Mouse (Mus musculus) ES-E14 (cell line): ENCODE measurements at regions not wholly inside any gene's neighbourhood (a gene's known extent, or its start where the extent isn't known, plus 50 kb on each side); places are given as distances from the start of the nearest gene placed in this dataset.

Source experiments
- DNase-seq: peaks from one replicate; pipeline ENCODE4 v3.0.0-alpha.2; 2013; ENCODE audit warnings: low read depth, low spot score
- H3K27ac ChIP-seq: 2 replicates; pipeline ENCODE4 v1.5.1; 2012; ENCODE audit warnings: low read depth, mild to moderate bottlenecking, low read length, moderate library complexity, mixed read lengths; ENCODE audit not compliant: poor library complexity, insufficient read depth, severe bottlenecking
- H3K36me3 ChIP-seq: 2 replicates; pipeline ENCODE4 v1.6.1; 2012; ENCODE audit warnings: mild to moderate bottlenecking, low read length, moderate library complexity, mixed read lengths; ENCODE audit not compliant: control insufficient read depth, poor library complexity, insufficient read depth, severe bottlenecking
- H3K4me1 ChIP-seq, 2 experiments: fragments of 150-350 bp in 1 of 2; sonication (generic) in 1 of 2; 2 replicates each; pipeline ENCODE4 v1.6.1; 2012; ENCODE audit warnings: low read length in 2 of 2, mild to moderate bottlenecking in 1 of 2, mixed read lengths in 1 of 2; ENCODE audit not compliant: control insufficient read depth in 2 of 2, insufficient read depth in 2 of 2, poor library complexity in 1 of 2
- H3K4me3 ChIP-seq, 2 experiments: fragments of 150-350 bp in 1 of 2; sonication (generic) in 1 of 2; 2 replicates each; pipeline ENCODE4 v1.5.1; 2012; ENCODE audit warnings: low read length in 2 of 2, low read depth in 1 of 2, mild to moderate bottlenecking in 1 of 2, mixed read lengths in 1 of 2; ENCODE audit not compliant: insufficient read depth in 1 of 2, poor library complexity in 1 of 2, severe bottlenecking in 1 of 2
- H3K9ac ChIP-seq: 2 replicates; pipeline ENCODE4 v1.6.1; 2012; ENCODE audit warnings: low read depth, mild to moderate bottlenecking, low read length, mixed read lengths; ENCODE audit not compliant: poor library complexity, insufficient read depth, severe bottlenecking
- H3K9me3 ChIP-seq: fragments of 150-350 bp; sonication (generic); 2 replicates; pipeline ENCODE4 v1.6.1; 2012; ENCODE audit warnings: low read depth, mild to moderate bottlenecking, low read length; ENCODE audit not compliant: control insufficient read depth, insufficient read depth
- CHD2 ChIP-seq: IDR thresholded peaks from 2 replicates; pipeline ENCODE4 v1.6.1; 2014; ENCODE audit warnings: mild to moderate bottlenecking, low read depth, low read length, inconsistent platforms
- HCFC1 ChIP-seq: IDR thresholded peaks from 2 replicates; pipeline ENCODE4 v1.6.1; 2012; ENCODE audit warnings: low read length, inconsistent platforms, borderline replicate concordance; ENCODE audit not compliant: insufficient read depth
- MAFK ChIP-seq: IDR thresholded peaks from 2 replicates; pipeline ENCODE4 v1.6.1; 2014; ENCODE audit warnings: mild to moderate bottlenecking, low read depth, low read length, inconsistent platforms; ENCODE audit not compliant: insufficient read depth
- ZC3H11A ChIP-seq: IDR thresholded peaks from 2 replicates; pipeline ENCODE4 v1.6.1; 2012; ENCODE audit warnings: low read depth, mild to moderate bottlenecking, inconsistent platforms, low read length, borderline replicate concordance
- ZNF384 ChIP-seq: IDR thresholded peaks from 2 replicates; pipeline ENCODE4 v1.6.1; 2012; ENCODE audit warnings: low read depth, low read length, inconsistent platforms
- in situ Hi-C, 2 experiments: fragments of 600-800 bp; cut with MboI; formaldehyde crosslinking; loops; one replicate each; pipeline ENCODE4 v1.15.1; 2025; ENCODE audit warnings: low sequenced_read_pairs in 2 of 2, inconsistent platforms in 1 of 2; ENCODE audit not compliant: unreplicated experiment in 2 of 2

DNA sequence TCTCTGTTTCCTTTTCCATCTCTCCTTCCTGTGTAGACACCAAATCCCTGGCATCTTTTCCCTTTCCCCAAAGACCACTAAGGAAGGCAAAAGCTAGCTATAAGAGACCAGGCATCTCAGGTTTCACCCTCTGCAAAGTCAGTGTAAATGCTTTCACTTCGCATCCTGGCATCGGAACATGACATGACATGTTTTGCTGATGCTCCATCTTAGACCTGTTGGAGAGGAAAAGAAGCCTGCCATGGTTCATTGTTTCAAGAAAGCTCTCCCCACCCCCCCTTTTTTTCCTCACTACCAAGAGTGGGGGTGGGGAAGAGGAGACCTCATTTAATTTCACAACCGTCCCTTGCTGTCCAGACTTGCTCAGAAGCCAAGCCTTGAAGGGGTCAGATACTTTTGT lies 156.4 kb upstream of the Camk1g start:
- Histone ChIP-seq H3K9me3 (no peaks in the 10 kb centered on the region), H3K36me3 (no peaks in the 10 kb centered on the region), H3K9ac (no peak overlapping the region), H3K4me1 (no peaks in the 10 kb centered on the region), H3K27ac (no peak overlapping the region), H3K4me3 (no peak overlapping the region)
- no peak for DNase-seq
- in situ Hi-C loops: no loop called here
- TF ChIP-seq ZNF384 (no peak), ZC3H11A (no peak), MAFK (no peak), CHD2 (no peak), HCFC1 (no peak)

DNA sequence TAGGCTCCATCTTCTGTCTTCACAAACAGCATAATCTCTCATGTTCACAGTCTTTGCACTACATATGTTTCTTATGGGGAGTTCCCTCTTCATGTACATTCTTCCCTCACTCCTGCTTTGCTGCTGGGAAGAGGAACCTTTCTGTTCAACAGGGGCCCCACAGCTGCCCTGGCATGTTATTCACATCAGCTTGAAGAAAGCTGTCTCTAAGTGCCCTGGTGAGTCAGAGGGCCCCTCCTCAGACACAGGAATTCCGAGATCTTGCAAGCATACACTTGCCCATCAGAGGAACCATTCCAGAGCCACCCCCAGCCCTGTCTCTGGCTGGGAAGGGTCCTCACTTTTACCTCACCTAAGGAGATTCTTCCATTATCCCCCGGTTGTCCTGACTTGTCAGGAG lies 151.9 kb upstream of the Camk1g start:
- TF ChIP-seq HCFC1 (no peak), ZNF384 (no peak), MAFK (no peak), ZC3H11A (no peak), CHD2 (no peak)
- no peak overlapping the region for H3K4me3 ChIP-seq
- no peaks in the 10 kb centered on the region for H3K36me3 ChIP-seq
- no peak overlapping the region for H3K27ac ChIP-seq
- no peak overlapping the region for H3K9ac ChIP-seq
- in situ Hi-C loops: no loop called here
- no peak for DNase-seq
- no peaks in the 10 kb centered on the region for H3K9me3 ChIP-seq
- no peaks in the 10 kb centered on the region for H3K4me1 ChIP-seq

DNA sequence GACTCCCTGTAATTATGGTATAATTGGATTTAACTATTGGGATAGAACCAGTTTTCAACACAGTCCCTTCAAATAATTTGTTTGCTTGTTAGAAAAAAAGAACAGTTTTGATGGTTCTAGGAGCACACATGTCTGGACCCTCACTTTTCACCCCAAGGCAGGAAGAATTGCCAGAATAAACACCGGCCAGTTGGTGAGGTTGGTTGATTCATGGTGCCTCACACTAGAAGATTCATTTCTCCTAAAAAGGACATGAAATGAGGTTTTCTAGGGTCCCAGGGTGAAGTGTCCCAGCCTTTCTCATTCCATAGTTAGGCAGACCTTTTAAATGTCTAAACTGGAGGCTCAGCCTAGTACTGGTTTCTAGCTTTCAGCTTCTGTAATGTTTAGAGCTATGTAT lies 148.7 kb upstream of the Camk1g start:
- H3K4me1 ChIP-seq: peaks cover 3 to 8% of the 10 kb centered on the region in 2 experiments; a peak in 1 of 4 replicates
- no peak overlapping the region for H3K9ac ChIP-seq
- TF ChIP-seq HCFC1 (no peak), MAFK (no peak), CHD2 (no peak), ZC3H11A (no peak), ZNF384 (no peak)
- no peak overlapping the region for H3K27ac ChIP-seq
- H3K4me3 ChIP-seq: no peak overlapping the region
- no peaks in the 10 kb centered on the region for H3K36me3 ChIP-seq
- in situ Hi-C loops: no loop called here
- no peaks in the 10 kb centered on the region for H3K9me3 ChIP-seq
- no peak for DNase-seq

DNA sequence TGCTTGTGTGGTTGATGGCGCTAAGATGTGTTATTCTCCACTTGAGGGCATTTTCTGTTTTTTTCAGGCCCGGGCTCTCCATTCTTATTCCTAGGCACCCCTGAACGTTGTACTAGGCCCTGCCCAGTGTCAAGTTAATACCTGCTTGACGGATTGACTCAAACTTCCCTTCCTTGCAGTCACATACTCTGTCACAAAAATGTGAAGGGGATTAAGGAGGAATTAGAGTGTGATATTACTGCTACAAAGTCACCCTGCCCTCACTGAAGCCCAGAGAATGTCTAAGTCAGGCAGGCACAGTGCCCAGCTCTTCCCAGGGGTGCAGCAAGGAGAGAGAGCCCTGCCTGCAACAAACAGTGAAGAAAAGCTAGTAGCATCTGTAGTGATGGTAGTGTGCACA lies 147.9 kb upstream of the Camk1g start:
- H3K27ac ChIP-seq: no peak overlapping the region
- no peak overlapping the region for H3K4me3 ChIP-seq
- no peaks in the 10 kb centered on the region for H3K9me3 ChIP-seq
- DNase-seq: no peak
- no peak overlapping the region for H3K9ac ChIP-seq
- H3K4me1 ChIP-seq: peaks cover 3 to 12% of the 10 kb centered on the region in 2 experiments; a peak in 1 of 4 replicates
- in situ Hi-C loops: no loop called here
- no peaks in the 10 kb centered on the region for H3K36me3 ChIP-seq
- TF ChIP-seq ZC3H11A (no peak), CHD2 (no peak), MAFK (no peak), ZNF384 (no peak), HCFC1 (no peak)

DNA sequence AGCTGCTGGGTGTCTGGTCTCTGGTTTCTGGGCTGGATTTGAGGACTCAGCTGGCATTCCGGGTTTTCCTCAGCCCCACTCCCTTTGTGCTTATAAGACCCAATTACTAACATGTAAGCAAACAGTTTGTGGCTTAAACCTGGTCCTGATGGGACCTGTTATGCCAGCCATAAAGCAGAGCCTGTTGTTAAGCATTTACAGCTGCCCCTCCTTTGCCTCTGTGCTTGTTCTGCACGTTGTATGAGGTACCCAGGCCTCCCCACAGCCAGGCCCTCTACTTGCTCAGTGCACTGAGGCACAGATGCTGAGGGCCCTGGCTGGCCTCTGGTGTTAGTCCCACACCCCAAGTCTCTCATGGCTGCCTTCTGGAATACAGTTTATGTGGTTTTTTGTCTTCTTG lies 147.2 kb upstream of the Camk1g start:
- in situ Hi-C loops: no loop called here
- Histone ChIP-seq H3K9ac (no peak overlapping the region), H3K9me3 (no peaks in the 10 kb centered on the region), H3K4me1 (peaks cover 3 to 17% of the 10 kb centered on the region in 2 experiments; a peak in 1 of 4 replicates), H3K27ac (no peak overlapping the region), H3K36me3 (no peaks in the 10 kb centered on the region), H3K4me3 (no peak overlapping the region)
- no peak for DNase-seq
- TF ChIP-seq ZNF384: no peak
- no peak for TF ChIP-seq HCFC1
- TF ChIP-seq ZC3H11A: no peak
- no peak for TF ChIP-seq CHD2
- no peak for TF ChIP-seq MAFK
